Mouse (Mus musculus) midbrain, embryonic 11.5 days (tissue): ENCODE results near the gene Rubcnl. TPM values are rescaled to one million over a fixed set of nuclear protein-coding genes. Genes with fewer than 3 reads are reported as not detected.

Experiments
- ATAC-seq: fragments of 200-750 bp; cut with Nextera tagmentation; 2 replicates; pipeline ENCODE4 v1.8.0; 2017; ENCODE audit warnings: moderate TSS enrichment, moderate library complexity; ENCODE audit not compliant: low FRiP score
- DNase-seq: peaks from one replicate; pipeline ENCODE4 v3.0.0; 2015; ENCODE audit warnings: low spot score; ENCODE audit errors: missing footprints
- H3K27ac ChIP-seq: fragments of 300-500 bp; sonication (generic); 2 replicates; pipeline ENCODE4 v1.5.1; 2014; ENCODE audit warnings: low read depth, low read length
- H3K27me3 ChIP-seq: fragments of 300-500 bp; sonication (generic); 2 replicates; pipeline ENCODE4 v1.6.1; 2014; ENCODE audit warnings: mild to moderate bottlenecking, low read length, moderate library complexity, mixed read lengths; ENCODE audit not compliant: control insufficient read depth, insufficient read depth
- H3K36me3 ChIP-seq: fragments of 300-500 bp; sonication (generic); 2 replicates; pipeline ENCODE4 v1.6.1; 2014; ENCODE audit warnings: mild to moderate bottlenecking, low read length, moderate library complexity, mixed read lengths; ENCODE audit not compliant: control insufficient read depth, insufficient read depth
- H3K4me1 ChIP-seq: fragments of 300-500 bp; sonication (generic); 2 replicates; pipeline ENCODE4 v1.6.1; 2014; ENCODE audit warnings: low read length; ENCODE audit not compliant: control insufficient read depth, insufficient read depth
- H3K4me2 ChIP-seq: fragments of 300-500 bp; sonication (generic); 2 replicates; pipeline ENCODE4 v1.6.1; 2014; ENCODE audit warnings: mild to moderate bottlenecking, moderate library complexity
- H3K4me3 ChIP-seq: fragments of 300-500 bp; sonication (generic); 2 replicates; pipeline ENCODE4 v1.5.1; 2014; ENCODE audit warnings: low read depth, low read length
- H3K9ac ChIP-seq: fragments of 300-500 bp; sonication (generic); 2 replicates; pipeline ENCODE4 v1.6.1; 2014; ENCODE audit warnings: low read length
- H3K9me3 ChIP-seq: fragments of 300-500 bp; sonication (generic); 2 replicates; pipeline ENCODE4 v1.6.1; 2016; ENCODE audit warnings: low read length; ENCODE audit not compliant: control insufficient read depth
- WGBS: fragments of 180-500 bp; shearing (Covaris S2); extraction: QIAGEN DNeasy Blood & Tissue Kit; methylation state at CpG from one replicate; pipeline ENCODE4 v1.1.7; 2014; 5-methylcytosine and 5-hydroxymethylcytosine counted together
- polyA plus RNA-seq: library from polyadenylated mRNA; unstranded; fragments of >200 nt; fragmentation: Nextera tagmentation; extraction: Ambion mirVana; gene quantifications from 2 replicates; pipeline ENCODE4 v1.2.1, GENCODE M21; 2014

Rubcnl gene
- polyA plus RNA-seq, 1 experiment from 2014 or later = 0.36 TPM

- Histone ChIP-seq H3K9ac (no peak overlapping the region), H3K9me3 (no peaks in the 10 kb centered on the region), H3K36me3 (no peaks in the 10 kb centered on the region), H3K27ac (no peak overlapping the region), H3K4me2 (no peak overlapping the region), H3K4me1 (no peaks in the 10 kb centered on the region), H3K4me3 (no peak overlapping the region), H3K27me3 (no peaks in the 10 kb centered on the region)
- 80% methylated on average over 4 of the region's 4 CpGs for WGBS
- ATAC-seq (no peak), DNase-seq (no peak)
These were observed 5.5 kb upstream of the Rubcnl start for GRCm38 (mm10) chr14:75010346-75010745.

DNA sequence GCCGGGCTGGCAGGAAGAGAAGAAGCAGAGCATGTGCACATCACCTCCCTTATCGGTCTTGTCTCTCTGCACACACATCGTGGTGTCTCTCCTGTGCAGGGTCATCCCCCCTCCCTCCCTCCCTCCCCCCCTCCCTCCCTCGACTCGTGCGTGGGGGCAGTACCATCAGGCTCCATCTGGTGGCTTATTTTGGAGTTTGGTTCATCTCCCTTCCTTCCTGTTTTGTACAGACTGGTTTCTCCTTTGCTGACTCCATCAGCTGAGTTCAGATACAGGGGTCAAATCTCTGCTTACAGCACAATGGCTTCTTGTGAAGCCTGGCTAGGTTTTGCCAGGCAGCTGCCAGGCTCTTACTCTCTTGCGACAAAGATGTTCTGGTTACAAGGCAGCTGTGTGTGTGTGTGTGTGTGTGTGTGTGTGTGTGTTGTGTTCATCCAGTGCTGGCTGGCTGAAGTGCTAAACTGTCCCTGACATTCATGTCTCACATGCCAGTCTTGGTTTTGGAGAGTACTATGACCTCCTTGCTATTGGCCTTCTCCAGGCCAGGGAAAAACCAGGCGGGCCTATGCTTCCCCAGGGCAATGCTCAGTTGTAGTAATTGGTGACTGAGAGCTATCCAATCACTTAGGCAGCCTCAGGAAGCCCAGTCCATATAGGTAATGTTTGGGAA is 4.7 kb upstream of the Rubcnl start:
- no peak for DNase-seq
- no peaks in the 10 kb centered on the region for H3K9me3 ChIP-seq
- H3K4me1 ChIP-seq = no peaks in the 10 kb centered on the region
- no peak overlapping the region for H3K9ac ChIP-seq
- H3K36me3 ChIP-seq = no peaks in the 10 kb centered on the region
- no peaks in the 10 kb centered on the region for H3K27me3 ChIP-seq
- WGBS = 51% methylated on average over 8 of the region's 8 CpGs
- ATAC-seq = peak; percentile 40; the same call in 1 of the 2 replicates
- H3K4me2 ChIP-seq = no peak overlapping the region
- H3K27ac ChIP-seq = no peak overlapping the region
- H3K4me3 ChIP-seq = no peak overlapping the region

DNA sequence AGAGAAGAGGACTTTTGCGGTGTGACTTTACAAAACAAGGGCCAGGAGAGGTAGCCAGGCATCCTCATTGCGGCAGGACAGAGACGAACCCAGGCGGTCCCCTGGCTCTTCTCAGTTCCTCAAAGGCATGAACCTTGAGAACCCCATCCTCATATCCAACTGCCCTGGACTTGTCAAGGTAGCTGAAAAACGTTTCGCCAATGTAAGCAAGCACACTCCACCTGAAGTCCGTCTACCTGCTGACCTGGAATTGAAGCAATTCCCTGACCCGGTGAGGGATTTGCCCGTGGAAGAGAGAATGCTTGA is 841 bp downstream of the Rubcnl start:
- no peak overlapping the region; the same call in 1 of the 2 replicates for H3K4me3 ChIP-seq
- H3K9ac ChIP-seq = no peak overlapping the region
- 73% methylated on average over 9 of the region's 9 CpGs for WGBS

DNA sequence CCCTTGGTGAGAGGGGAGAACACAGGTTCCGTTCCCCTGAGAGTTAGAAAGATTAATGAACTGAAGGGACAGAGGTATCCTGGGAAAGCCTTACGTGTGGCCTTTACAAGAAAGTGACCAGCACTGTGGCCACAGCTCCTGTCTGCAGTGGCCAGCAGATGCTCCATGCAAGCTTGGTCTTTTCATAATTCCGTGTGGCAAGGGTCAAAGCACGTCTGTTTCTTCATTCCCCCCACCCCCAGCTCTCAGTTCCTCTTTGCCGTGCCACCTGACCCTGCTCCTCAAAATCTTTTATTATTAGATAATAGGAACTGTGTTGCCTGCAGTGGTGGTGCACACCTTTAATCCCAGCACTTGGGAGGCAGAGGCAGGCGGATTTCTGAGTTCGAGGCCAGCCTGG is 1.4 kb downstream of the Rubcnl start:
- no peak overlapping the region for H3K9ac ChIP-seq
- DNase-seq = no peak
- H3K27ac ChIP-seq = no peak overlapping the region
- H3K4me1 ChIP-seq = no peaks in the 10 kb centered on the region
- H3K36me3 ChIP-seq = no peaks in the 10 kb centered on the region
- no peaks in the 10 kb centered on the region for H3K27me3 ChIP-seq
- H3K4me3 ChIP-seq = no peak overlapping the region
- H3K4me2 ChIP-seq = no peak overlapping the region
- 88% methylated on average over 7 of the region's 7 CpGs for WGBS
- ATAC-seq = no peak
- H3K9me3 ChIP-seq = no peaks in the 10 kb centered on the region

More for the DNA sequence above, 841 bp downstream of the Rubcnl start:
- Histone ChIP-seq H3K4me1 (no peaks in the 10 kb centered on the region), H3K36me3 (no peaks in the 10 kb centered on the region), H3K9me3 (no peaks in the 10 kb centered on the region), H3K4me2 (peak overlapping the region; percentile 92), H3K27me3 (no peaks in the 10 kb centered on the region), H3K27ac (no peak overlapping the region)
- ATAC-seq (no peak), DNase-seq (no peak)

- H3K27ac ChIP-seq = no peak overlapping the region
- ATAC-seq (no peak), DNase-seq (no peak)
- no peak overlapping the region for H3K9ac ChIP-seq
- no peaks in the 10 kb centered on the region for H3K36me3 ChIP-seq
- H3K9me3 ChIP-seq = no peaks in the 10 kb centered on the region
- H3K27me3 ChIP-seq = no peaks in the 10 kb centered on the region
- no peak overlapping the region for H3K4me3 ChIP-seq
- no peak overlapping the region for H3K4me2 ChIP-seq
- WGBS = 90% methylated on average over 18 of the region's 18 CpGs
- no peaks in the 10 kb centered on the region for H3K4me1 ChIP-seq
These were observed 2.3 kb downstream of the Rubcnl start for GRCm38 (mm10) chr14:75017877-75018825.

DNA sequence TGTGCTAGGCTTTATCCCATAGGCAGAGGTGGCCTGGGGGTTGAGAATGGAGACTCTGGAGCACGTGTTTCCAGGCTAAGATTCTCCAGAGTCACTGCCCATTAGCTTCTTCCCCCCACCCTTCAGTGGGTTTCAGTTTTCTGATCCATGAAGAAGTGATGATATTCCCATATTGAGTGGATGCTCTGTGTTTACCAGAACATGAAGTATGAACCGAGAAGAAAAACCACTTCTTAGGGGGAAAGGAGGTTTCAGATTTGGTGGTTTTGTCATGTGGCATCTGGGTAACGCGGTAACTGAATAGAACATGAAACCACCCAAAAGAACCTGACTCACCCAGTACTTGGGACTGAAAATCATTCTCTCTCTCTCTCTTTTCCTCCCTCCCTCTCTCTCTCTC is 3.0 kb downstream of the Rubcnl start:
- Histone ChIP-seq H3K27me3 (no peaks in the 10 kb centered on the region), H3K4me2 (no peak overlapping the region), H3K9me3 (no peaks in the 10 kb centered on the region), H3K4me3 (no peak overlapping the region), H3K9ac (no peak overlapping the region), H3K36me3 (no peaks in the 10 kb centered on the region), H3K27ac (no peak overlapping the region), H3K4me1 (no peaks in the 10 kb centered on the region)
- ATAC-seq = no peak
- WGBS = 83% methylated on average over 4 of the region's 4 CpGs
- no peak for DNase-seq

GRCm38 (mm10) chr14:75020581-75021253 is 4.9 kb downstream of the Rubcnl start:
- H3K4me1 ChIP-seq = no peaks in the 10 kb centered on the region
- H3K27me3 ChIP-seq = no peaks in the 10 kb centered on the region
- H3K27ac ChIP-seq = no peak overlapping the region
- no peaks in the 10 kb centered on the region for H3K9me3 ChIP-seq
- DNase-seq = no peak
- no peak overlapping the region for H3K4me3 ChIP-seq
- ATAC-seq = no peak
- no peaks in the 10 kb centered on the region for H3K36me3 ChIP-seq
- no peak overlapping the region for H3K9ac ChIP-seq
- H3K4me2 ChIP-seq = no peak overlapping the region
- 88% methylated on average over 12 of the region's 12 CpGs for WGBS

DNA sequence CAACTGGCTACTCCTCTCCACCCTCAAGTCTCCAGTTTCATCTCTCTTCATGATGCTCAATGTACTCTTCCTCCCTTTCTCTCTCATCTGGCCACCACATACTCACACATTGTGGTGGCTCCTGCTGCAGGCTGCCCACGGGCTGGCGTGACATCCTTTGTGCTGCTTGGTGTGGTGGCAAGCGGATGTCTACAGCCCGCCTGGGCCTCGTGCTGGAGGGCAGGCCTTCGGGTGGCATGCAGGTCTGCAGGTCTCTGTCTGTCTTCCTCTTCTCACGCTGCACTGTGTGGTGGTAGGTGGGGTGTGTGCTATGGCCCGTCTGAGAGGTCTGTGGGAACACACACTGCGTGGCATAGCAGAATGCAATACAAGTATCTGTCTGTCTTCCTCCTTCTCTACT is 6.7 kb downstream of the Rubcnl start:
- Histone ChIP-seq H3K36me3 (no peaks in the 10 kb centered on the region), H3K4me3 (no peak overlapping the region), H3K4me1 (no peaks in the 10 kb centered on the region), H3K27ac (no peak overlapping the region), H3K9me3 (no peaks in the 10 kb centered on the region), H3K9ac (no peak overlapping the region), H3K27me3 (no peaks in the 10 kb centered on the region), H3K4me2 (no peak overlapping the region)
- no peak for DNase-seq
- WGBS = 81% methylated on average over 9 of the region's 9 CpGs
- ATAC-seq = no peak
